Comparison of ENCODE assay signal across 8 mouse cellular contexts in the genomic region with DNA sequence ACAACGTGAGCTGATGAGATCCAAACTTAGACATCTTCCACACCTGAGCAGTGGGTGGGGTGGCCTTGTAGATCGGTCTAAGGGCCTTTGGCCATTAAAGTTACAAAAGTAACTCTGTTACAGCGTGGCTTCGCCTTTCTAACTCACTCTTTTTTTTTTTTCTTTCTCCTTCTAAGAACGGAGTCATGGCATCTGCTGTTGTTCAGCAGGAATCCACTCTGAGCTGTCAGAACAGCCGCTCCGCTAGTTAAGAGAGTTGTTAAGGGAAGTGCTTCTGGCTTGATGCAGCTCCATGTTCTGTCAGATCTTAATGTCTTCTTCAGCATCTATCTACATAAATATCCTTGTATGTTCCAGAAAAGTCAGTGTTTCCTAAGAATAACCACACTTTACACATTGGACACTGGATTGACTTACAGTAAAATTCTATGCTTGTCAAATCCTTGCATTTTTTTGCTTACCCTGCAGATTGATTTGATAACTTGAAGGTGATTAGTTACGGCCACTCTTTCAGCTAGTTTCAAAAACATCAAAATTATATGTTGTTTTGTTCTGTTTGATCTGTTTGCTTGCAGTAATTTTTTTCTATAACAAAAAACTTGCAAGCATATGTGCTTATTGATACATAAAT. TPM values are rescaled to one million over a fixed set of nuclear protein-coding genes. Genes with fewer than 3 reads are reported as not detected.
A peak's percentile ranks its signal among the peaks of the same experiment; 100 is the strongest.
DNase-seq lines count a peak whose midpoint lies in the region; ATAC-seq and TF ChIP-seq lines count a peak whose summit lies in the region.

No protein-coding gene starts in this region.

- peak overlapping the region; percentile 73 to 86 for H3K27ac ChIP-seq in heart, embryonic 14.5 days (replicated peaks in 1 of 2; ENCODE audit: control insufficient read depth in 1 of 2, insufficient read depth in 1 of 2, low read depth in 2 of 2, low read length in 2 of 2)
- H3K27ac ChIP-seq in ES-E14 (ENCODE audit: insufficient read depth, low read depth, low read length, poor library complexity, severe bottlenecking) = 0 out of 2 replicates have a peak overlapping the region, but pooled peaks have one; percentile 41
- H3K27ac ChIP-seq in forebrain, embryonic 10.5 days = peak overlapping the region; percentile 91
- H3K27ac ChIP-seq in liver, embryonic 15.5 days (replicated peaks) = peak overlapping the region; percentile 94

- DNase-seq in heart, postnatal 14 days = no peak
- no peak for DNase-seq in ES-E14 (ENCODE audit: low read depth, low spot score)
- DNase-seq in forebrain, embryonic 10.5 days (ENCODE audit: extremely low spot score, low spot score) = no peak
- no peak for DNase-seq in right cerebral cortex, adult 2 months (ENCODE audit: low spot score in 2 of 2)
- DNase-seq in cerebellum, adult 11-12 months = no peak
- DNase-seq in left cerebral cortex, postnatal 10 days (ENCODE audit: extremely low spot score in 1 of 2, low spot score in 2 of 2) = no peak

- no peaks in the 10 kb centered on the region for H3K9me3 ChIP-seq in heart, embryonic 14.5 days (ENCODE audit: control insufficient read depth, low read length)
- no peaks in the 10 kb centered on the region for H3K9me3 ChIP-seq in ES-E14 (ENCODE audit: control insufficient read depth, insufficient read depth, low read depth, low read length)
- H3K9me3 ChIP-seq in forebrain, embryonic 10.5 days = no peaks in the 10 kb centered on the region
- no peaks in the 10 kb centered on the region for H3K9me3 ChIP-seq in liver, embryonic 15.5 days (replicated peaks)

- H3K9ac ChIP-seq in heart, embryonic 14.5 days (ENCODE audit: low read length) = peak overlapping the region; percentile 90
- peak overlapping the region; percentile 92 for H3K9ac ChIP-seq in ES-E14 (ENCODE audit: insufficient read depth, low read depth, low read length, poor library complexity, severe bottlenecking)
- H3K9ac ChIP-seq in liver, embryonic 15.5 days = peak overlapping the region; percentile 80

- in situ Hi-C loops in ES-E14 (cut with MboI; ENCODE audit: low sequenced_read_pairs in 2 of 2, unreplicated experiment in 2 of 2) = no loop called here

- no peaks in the 10 kb centered on the region for H3K27me3 ChIP-seq in heart, embryonic 14.5 days (ENCODE audit: control insufficient read depth, insufficient read depth, low read length)
- H3K27me3 ChIP-seq in forebrain, embryonic 10.5 days (ENCODE audit: poor library complexity, severe bottlenecking) = no peaks in the 10 kb centered on the region
- H3K27me3 ChIP-seq in liver, embryonic 15.5 days = no peaks in the 10 kb centered on the region

- intact Hi-C loops in heart, postnatal 14 days (cut with DNase I) = loop anchor here (5.0 kb wide), 3 partner anchors 59 to 126 kb away; partner anchors contain the start of genes Ccno, Cdc20b and Plpp1
- intact Hi-C loops in left cerebral cortex, postnatal 10 days (cut with DNase I) = loop anchor here (5.0 kb wide), 1 partner anchor 109 kb away; the partner anchor contains the start of gene Cdc20b

- peaks cover 33% of the 10 kb centered on the region for H3K36me3 ChIP-seq in heart, embryonic 14.5 days (ENCODE audit: control insufficient read depth, insufficient read depth, low read length)
- H3K36me3 ChIP-seq in ES-E14 (ENCODE audit: control insufficient read depth, insufficient read depth, low read length, poor library complexity, severe bottlenecking) = peaks cover 6% of the 10 kb centered on the region; the same call in 1 of the 2 replicates
- H3K36me3 ChIP-seq in forebrain, embryonic 10.5 days (replicated peaks) = peaks cover 35% of the 10 kb centered on the region
- H3K36me3 ChIP-seq in liver, embryonic 15.5 days (replicated peaks) = peaks cover 20% of the 10 kb centered on the region; the same call in 1 of the 2 replicates

- 5% methylated on average over 8 of the region's 8 CpGs for WGBS in heart, embryonic 14.5 days
- 8% methylated on average over 8 of the region's 8 CpGs for WGBS in forebrain, embryonic 10.5 days
- 8% methylated on average over 8 of the region's 8 CpGs for WGBS in liver, embryonic 15.5 days (ENCODE audit: insufficient replicate concordance)

- H3K4me2 ChIP-seq in heart, embryonic 14.5 days (ENCODE audit: low read length) = peak overlapping the region; percentile 71
- peak overlapping the region; percentile 88 for H3K4me2 ChIP-seq in liver, embryonic 15.5 days

- H3K4me3 ChIP-seq in heart, embryonic 14.5 days (ENCODE audit: control insufficient read depth in 1 of 2, insufficient read depth in 1 of 2, low read depth in 1 of 2, low read length in 2 of 2) = peak overlapping the region; percentile 75 to 94
- H3K4me3 ChIP-seq in ES-E14 (ENCODE audit: insufficient read depth in 1 of 2, low read depth in 1 of 2, low read length in 2 of 2, poor library complexity in 1 of 2, severe bottlenecking in 1 of 2) = peak overlapping the region; percentile 91 to 96
- peak overlapping the region; percentile 90 for H3K4me3 ChIP-seq in forebrain, embryonic 10.5 days
- H3K4me3 ChIP-seq in liver, embryonic 15.5 days (replicated peaks) = peak overlapping the region; percentile 84

- no peak for ATAC-seq in heart, embryonic 14.5 days (ENCODE audit: insufficient number of reproducible peaks, insufficient read depth, low FRiP score, low read depth)
- ATAC-seq in liver, embryonic 15.5 days (ENCODE audit: insufficient read depth) = no peak

- peaks cover 4 to 22% of the 10 kb centered on the region in 2 experiments; a peak in 3 of 4 replicates for H3K4me1 ChIP-seq in heart, embryonic 14.5 days (ENCODE audit: control insufficient read depth in 2 of 2, insufficient read depth in 2 of 2, low read length in 2 of 2)
- peaks cover 4 to 6% of the 10 kb centered on the region in 2 experiments; a peak in 3 of 4 replicates for H3K4me1 ChIP-seq in ES-E14 (ENCODE audit: control insufficient read depth in 2 of 2, insufficient read depth in 2 of 2, low read length in 2 of 2, poor library complexity in 1 of 2)
- H3K4me1 ChIP-seq in forebrain, embryonic 10.5 days = peaks cover 28% of the 10 kb centered on the region
- H3K4me1 ChIP-seq in liver, embryonic 15.5 days (replicated peaks) = peaks cover 40% of the 10 kb centered on the region

TF ChIP-seq in ES-E14, 5 proteins besides CTCF, POLR2A, EP300 and RAD21:
- TF ChIP-seq ZC3H11A (IDR thresholded peaks at IDR 0.05; ENCODE audit: borderline replicate concordance, low read depth, low read length) (no peak), ZNF384 (IDR thresholded peaks at IDR 0.05; ENCODE audit: low read depth, low read length) (peak; percentile 53; the same call in 1 of the 2 replicates), MAFK (IDR thresholded peaks at IDR 0.05; ENCODE audit: insufficient read depth, low read depth, low read length) (no peak)

RNA-seq across cellular contexts. Expression of gene Dhx29, which starts 0.9 kb away (rescaled TPM):
- 11.8 and 16.7 TPM in 2 replicates for polyA plus RNA-seq in heart, embryonic 14.5 days (2014; fragmentation: Nextera tagmentation; extraction: Ambion mirVana)
- total RNA-seq in heart, postnatal 14 days (2021) = 10 to 100 TPM; 12.7 to 12.8 TPM
- total RNA-seq in ES-E14 (2012; rRNA removed) = 25.3 and 33.2 TPM in 2 replicates
- polyA plus RNA-seq in forebrain, embryonic 10.5 days (2016; fragmentation: Nextera tagmentation; extraction: Ambion mirVana) = 29.0 and 30.0 TPM in 2 replicates
- 6.1 and 6.3 TPM in 2 replicates for polyA plus RNA-seq in liver, embryonic 15.5 days (2015; fragmentation: Nextera tagmentation; extraction: Ambion mirVana)
- 10 to 100 TPM; 21.8 to 24.0 TPM for total RNA-seq in left cerebral cortex, postnatal 10 days (2021)

RNA-seq across cellular contexts. Expression of gene Mtrex, which starts 1.0 kb away (rescaled TPM):
- polyA plus RNA-seq in heart, embryonic 14.5 days (2014; fragmentation: Nextera tagmentation; extraction: Ambion mirVana) = 46.2 and 48.6 TPM in 2 replicates
- 10 to 100 TPM; 24.5 to 28.0 TPM for total RNA-seq in heart, postnatal 14 days (2021)
- 61.8 and 77.1 TPM in 2 replicates for total RNA-seq in ES-E14 (2012; rRNA removed)
- 99.4 and 104 TPM in 2 replicates for polyA plus RNA-seq in forebrain, embryonic 10.5 days (2016; fragmentation: Nextera tagmentation; extraction: Ambion mirVana)
- polyA plus RNA-seq in liver, embryonic 15.5 days (2015; fragmentation: Nextera tagmentation; extraction: Ambion mirVana) = 30.5 and 31.4 TPM in 2 replicates
- total RNA-seq in left cerebral cortex, postnatal 10 days (2021) = 10 to 100 TPM; 39.9 to 41.1 TPM

RNA-seq across cellular contexts. Expression of gene Ccno, which starts 59.4 kb away (rescaled TPM):
- polyA plus RNA-seq in heart, embryonic 14.5 days (2014; fragmentation: Nextera tagmentation; extraction: Ambion mirVana) = 0.11 and 0.63 TPM in 2 replicates
- under 1 TPM in 1 of 2 experiments, not detected in 1; 0.19 TPM for total RNA-seq in heart, postnatal 14 days (2021)
- total RNA-seq in ES-E14 (2012; rRNA removed) = 10.8 and 13.1 TPM in 2 replicates
- polyA plus RNA-seq in forebrain, embryonic 10.5 days (2016; fragmentation: Nextera tagmentation; extraction: Ambion mirVana) = 1.9 and 3.0 TPM in 2 replicates
- 0.15 and 0.48 TPM in 2 replicates for polyA plus RNA-seq in liver, embryonic 15.5 days (2015; fragmentation: Nextera tagmentation; extraction: Ambion mirVana)
- 1 to 10 TPM in 1 of 2 experiments, under 1 TPM in 1; 0.97 to 1.5 TPM for total RNA-seq in left cerebral cortex, postnatal 10 days (2021)

Comparison
In these comparisons a context has a peak if more than half of its experiments do, and no peak if none do; other contexts are left out.
1. H3K27ac ChIP-seq: peak in every context shown above with its lines; median percentile 94 in liver, embryonic 15.5 days; 91 in forebrain, embryonic 10.5 days; 80 in heart, embryonic 14.5 days; 41 in ES-E14.